Mouse (Mus musculus) embryonic facial prominence, embryonic 10.5 days (tissue): ENCODE measurements at regions not wholly inside any gene's neighbourhood (a gene's known extent, or its start where the extent isn't known, plus 50 kb on each side); places are given as distances from the start of the nearest gene placed in this dataset.

Experiments used
- DNase-seq: peaks from one replicate; pipeline ENCODE4 v3.0.0-alpha.2; 2017; ENCODE audit warnings: low spot score
- H3K27ac ChIP-seq: fragments of 300-500 bp; sonication (generic); replicated peaks from 2 replicates; pipeline ENCODE4 v1.5.1; 2016; ENCODE audit warnings: mild to moderate bottlenecking
- H3K27me3 ChIP-seq: fragments of 300-500 bp; sonication (generic); replicated peaks from 2 replicates; pipeline ENCODE4 v1.6.1; 2016; ENCODE audit warnings: low read depth, mild to moderate bottlenecking; ENCODE audit not compliant: poor library complexity, severe bottlenecking
- H3K36me3 ChIP-seq: fragments of 300-500 bp; sonication (generic); replicated peaks from 2 replicates; pipeline ENCODE4 v1.6.1; 2016; ENCODE audit warnings: mild to moderate bottlenecking, moderate library complexity
- H3K4me1 ChIP-seq: fragments of 300-500 bp; sonication (generic); 2 replicates; pipeline ENCODE4 v1.6.1; 2016
- H3K4me3 ChIP-seq: fragments of 300-500 bp; sonication (generic); 2 replicates; pipeline ENCODE4 v1.5.1; 2016; ENCODE audit warnings: mild to moderate bottlenecking, moderate library complexity
- H3K9me3 ChIP-seq: fragments of 300-500 bp; sonication (generic); 2 replicates; pipeline ENCODE4 v1.6.1; 2016; ENCODE audit warnings: mild to moderate bottlenecking
- WGBS: fragments of 180-500 bp; shearing (Covaris S2); methylation state at CpG from one replicate; pipeline ENCODE4 v1.1.7; 2016; 5-methylcytosine and 5-hydroxymethylcytosine counted together

DNA sequence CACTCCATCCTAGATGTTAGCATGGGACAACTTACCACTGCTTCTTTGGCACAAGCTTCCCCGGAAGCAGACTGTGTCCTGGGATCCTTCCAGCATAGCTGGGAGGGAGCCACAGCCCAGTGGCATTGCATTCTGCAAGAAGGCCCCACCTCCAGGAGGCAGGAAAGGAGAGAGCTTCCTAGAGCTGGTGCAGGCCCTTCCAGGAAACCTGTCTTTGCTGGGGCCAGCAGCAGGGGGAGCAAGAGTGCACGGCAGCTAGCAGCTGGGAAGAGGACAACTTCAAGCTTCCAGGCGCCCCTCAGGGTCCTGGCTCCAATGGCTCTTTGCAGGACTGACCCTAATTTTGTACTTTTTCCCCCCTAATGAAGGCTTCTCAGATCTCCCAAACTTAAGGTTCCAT, 115.4 kb upstream of the Sorcs3 start:
- peak; percentile 54 for DNase-seq
- H3K36me3 ChIP-seq = no peaks in the 10 kb centered on the region
- H3K9me3 ChIP-seq = 0 out of 2 replicates have a peak, but pooled peaks cover 5% of the 10 kb centered on the region
- H3K27me3 ChIP-seq = no peaks in the 10 kb centered on the region
- no peak overlapping the region for H3K4me3 ChIP-seq
- no peaks in the 10 kb centered on the region for H3K4me1 ChIP-seq
- no peak overlapping the region for H3K27ac ChIP-seq
- WGBS = 22% methylated on average over 3 of the region's 3 CpGs

DNA sequence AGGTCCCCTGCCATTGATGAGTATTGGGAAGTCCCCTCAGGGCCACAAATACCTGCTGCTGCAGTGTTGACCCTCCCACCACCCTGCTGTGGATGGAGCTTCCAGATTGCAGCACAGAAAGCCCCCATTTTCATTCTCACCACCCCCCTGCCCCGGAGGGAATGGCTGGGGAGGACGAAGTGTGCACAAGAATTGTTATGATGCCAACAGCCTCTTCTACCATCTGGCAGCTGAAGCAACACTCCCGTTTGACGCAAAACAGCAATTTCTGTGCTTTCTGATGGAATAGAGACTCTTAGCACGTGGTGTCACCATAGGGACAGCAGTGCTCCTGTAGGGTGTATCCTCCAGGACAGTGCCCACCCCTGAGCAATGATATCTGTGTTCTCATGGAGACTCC, 108.5 kb upstream of the Sorcs3 start:
- no peak for DNase-seq
- Histone ChIP-seq H3K4me1 (no peaks in the 10 kb centered on the region), H3K4me3 (no peak overlapping the region), H3K9me3 (no peaks in the 10 kb centered on the region), H3K27ac (no peak overlapping the region), H3K36me3 (no peaks in the 10 kb centered on the region), H3K27me3 (no peaks in the 10 kb centered on the region)
- WGBS = 83% methylated on average over 5 of the region's 5 CpGs

DNA sequence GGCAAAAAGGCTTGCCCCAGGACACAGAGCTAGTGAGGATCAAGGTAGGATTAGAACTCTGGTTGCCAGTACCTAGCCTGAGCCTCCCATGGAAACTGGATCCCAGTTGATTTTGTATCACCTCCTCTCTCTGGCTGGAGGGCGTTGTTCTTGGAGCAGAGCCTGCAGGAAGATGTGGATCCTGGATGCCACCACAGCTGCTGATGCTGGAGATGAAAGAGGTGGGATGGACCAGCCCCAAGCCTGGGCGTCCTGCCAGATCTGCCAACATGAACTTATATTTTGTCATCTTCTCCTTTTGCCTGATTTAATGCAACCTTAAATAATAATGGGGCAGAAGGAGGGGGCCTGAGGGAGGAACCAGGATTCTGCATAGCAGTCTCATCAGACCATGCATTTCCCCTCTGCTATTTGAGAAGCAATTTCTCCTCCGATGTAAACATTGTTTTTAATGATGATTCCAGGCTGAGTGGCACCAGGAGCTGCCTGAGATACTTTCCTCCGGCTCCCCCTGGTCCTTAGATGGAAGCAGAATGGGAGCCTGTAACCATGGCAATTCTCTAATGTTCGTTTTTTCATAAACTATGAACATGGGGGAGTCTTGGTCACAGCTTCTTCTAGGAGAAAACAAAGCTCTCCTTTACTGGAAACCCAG, 107.8 kb upstream of the Sorcs3 start:
- no peaks in the 10 kb centered on the region for H3K36me3 ChIP-seq
- no peak overlapping the region for H3K27ac ChIP-seq
- no peak for DNase-seq
- H3K4me1 ChIP-seq = no peaks in the 10 kb centered on the region
- no peaks in the 10 kb centered on the region for H3K27me3 ChIP-seq
- no peaks in the 10 kb centered on the region for H3K9me3 ChIP-seq
- no peak overlapping the region for H3K4me3 ChIP-seq
- 76% methylated on average over 5 of the region's 5 CpGs for WGBS

DNA sequence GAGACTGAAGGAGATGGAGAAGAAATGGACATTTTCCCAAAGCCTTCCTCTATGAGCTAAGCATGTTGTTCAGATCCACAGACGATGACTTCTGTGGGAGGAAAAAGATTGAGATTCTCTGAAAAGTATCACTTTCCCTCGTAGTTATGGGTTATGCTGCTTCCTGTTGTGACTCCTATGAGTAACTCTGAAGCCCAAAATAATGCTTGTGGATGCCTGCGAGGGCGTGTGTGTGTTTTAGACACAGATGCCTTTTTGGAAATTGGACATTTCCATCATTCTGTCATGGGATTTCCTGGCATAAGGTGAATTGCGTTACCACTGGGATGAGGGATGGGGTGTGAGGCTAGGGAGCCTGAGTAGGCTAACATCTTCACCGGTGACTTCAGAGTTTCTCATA, 104.8 kb upstream of the Sorcs3 start:
- Histone ChIP-seq H3K36me3 (no peaks in the 10 kb centered on the region), H3K27ac (no peak overlapping the region), H3K27me3 (no peaks in the 10 kb centered on the region), H3K4me1 (no peaks in the 10 kb centered on the region), H3K9me3 (no peaks in the 10 kb centered on the region), H3K4me3 (no peak overlapping the region)
- 93% methylated on average over 6 of the region's 6 CpGs for WGBS
- DNase-seq = no peak

DNA sequence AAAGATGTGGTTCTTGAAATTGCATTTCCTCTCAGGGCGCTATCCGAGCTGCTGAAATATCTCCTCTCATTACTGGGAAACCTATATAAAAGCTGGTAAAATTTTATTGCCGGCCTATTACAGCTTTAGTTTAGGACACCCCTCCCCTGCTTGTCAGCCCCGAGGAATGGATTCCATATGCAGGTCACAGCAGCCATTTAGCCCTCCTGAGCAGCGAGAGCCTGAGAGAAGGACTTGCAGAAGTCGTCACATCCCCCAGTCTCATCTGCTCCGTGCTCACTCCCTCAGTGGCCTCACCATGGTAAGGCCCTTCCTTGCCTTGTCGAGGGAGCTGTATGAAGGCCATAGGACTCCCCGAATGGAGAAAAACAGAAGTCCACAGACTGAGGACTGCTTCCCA, 90.7 kb upstream of the Sorcs3 start:
- DNase-seq = no peak
- 69% methylated on average over 9 of the region's 9 CpGs for WGBS
- no peaks in the 10 kb centered on the region for H3K27me3 ChIP-seq
- no peaks in the 10 kb centered on the region for H3K9me3 ChIP-seq
- no peak overlapping the region for H3K4me3 ChIP-seq
- no peaks in the 10 kb centered on the region for H3K36me3 ChIP-seq
- H3K27ac ChIP-seq = no peak overlapping the region
- H3K4me1 ChIP-seq = peaks cover 3% of the 10 kb centered on the region; the same call in 1 of the 2 replicates

DNA sequence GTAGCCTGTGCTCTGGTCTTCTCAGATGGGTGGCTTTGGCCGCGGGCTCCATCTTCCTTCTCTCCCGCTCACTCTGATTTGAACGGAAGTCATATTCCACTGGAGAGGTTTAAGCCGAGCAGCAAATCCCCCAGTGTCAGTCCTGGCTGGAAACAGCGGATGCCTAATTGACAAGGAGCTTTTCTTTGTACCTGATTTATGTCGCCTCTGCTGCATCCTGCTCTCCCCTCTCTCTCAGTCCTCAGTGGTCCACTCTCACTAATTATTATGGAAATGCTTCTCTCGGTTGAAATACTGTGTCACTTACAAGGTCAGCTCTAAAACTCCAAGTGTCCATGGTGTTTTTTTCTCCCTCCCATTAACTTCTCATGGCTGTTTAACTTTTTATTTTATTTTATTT, 90.1 kb upstream of the Sorcs3 start:
- peaks cover 3% of the 10 kb centered on the region; the same call in 1 of the 2 replicates for H3K4me1 ChIP-seq
- DNase-seq = no peak
- H3K36me3 ChIP-seq = no peaks in the 10 kb centered on the region
- H3K9me3 ChIP-seq = no peaks in the 10 kb centered on the region
- H3K4me3 ChIP-seq = no peak overlapping the region
- no peak overlapping the region for H3K27ac ChIP-seq
- 73% methylated on average over 8 of the region's 8 CpGs for WGBS
- H3K27me3 ChIP-seq = no peaks in the 10 kb centered on the region

DNA sequence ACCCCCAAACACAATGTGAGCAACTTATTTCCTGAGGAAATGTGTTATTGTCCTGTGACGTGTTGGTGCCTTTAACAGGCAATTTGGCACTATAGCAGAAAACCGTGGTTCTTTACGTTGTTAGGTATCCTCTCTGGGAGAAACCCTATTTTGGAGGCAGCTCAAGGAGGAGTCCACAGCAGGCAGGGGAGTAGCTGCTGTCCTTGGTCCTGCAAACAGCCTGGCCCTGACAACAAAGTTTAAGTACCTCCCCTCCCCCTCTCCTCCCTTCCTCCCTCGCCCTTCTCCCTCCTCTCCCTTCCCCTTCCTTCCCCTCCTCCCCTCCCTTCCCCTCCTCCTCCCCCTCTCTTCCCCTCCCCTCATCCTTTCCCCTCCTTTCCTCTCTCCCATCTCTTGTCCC, 89.1 kb upstream of the Sorcs3 start:
- peak; percentile 52 for DNase-seq
- H3K4me3 ChIP-seq = no peak overlapping the region
- no peaks in the 10 kb centered on the region for H3K9me3 ChIP-seq
- no peaks in the 10 kb centered on the region for H3K36me3 ChIP-seq
- no peaks in the 10 kb centered on the region for H3K27me3 ChIP-seq
- 13% methylated on average over 4 of the region's 4 CpGs for WGBS
- no peak overlapping the region for H3K27ac ChIP-seq
- H3K4me1 ChIP-seq = peaks cover 3% of the 10 kb centered on the region; the same call in 1 of the 2 replicates

DNA sequence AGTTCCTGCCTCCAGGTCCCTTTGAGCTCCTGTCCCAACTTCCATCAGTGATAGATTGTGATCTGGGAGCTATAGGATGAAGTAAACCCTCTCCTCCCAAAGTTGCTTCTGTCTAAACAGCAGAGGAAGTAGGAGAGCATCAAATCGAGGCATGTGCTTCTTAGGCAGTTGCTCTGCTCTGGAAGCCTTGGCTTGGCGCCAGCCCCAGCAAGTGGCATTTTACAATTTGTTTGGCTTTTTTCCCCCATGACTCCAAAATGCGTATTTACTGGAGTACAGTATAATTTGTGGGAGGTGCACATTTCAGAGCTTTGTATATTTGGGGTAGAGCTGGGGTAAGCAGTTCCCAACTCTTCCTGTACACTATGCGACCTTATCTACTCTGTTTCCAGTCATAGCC, 88.2 kb upstream of the Sorcs3 start:
- no peak overlapping the region for H3K4me3 ChIP-seq
- 82% methylated on average over 4 of the region's 4 CpGs for whole genome bisulfite sequencing

DNA sequence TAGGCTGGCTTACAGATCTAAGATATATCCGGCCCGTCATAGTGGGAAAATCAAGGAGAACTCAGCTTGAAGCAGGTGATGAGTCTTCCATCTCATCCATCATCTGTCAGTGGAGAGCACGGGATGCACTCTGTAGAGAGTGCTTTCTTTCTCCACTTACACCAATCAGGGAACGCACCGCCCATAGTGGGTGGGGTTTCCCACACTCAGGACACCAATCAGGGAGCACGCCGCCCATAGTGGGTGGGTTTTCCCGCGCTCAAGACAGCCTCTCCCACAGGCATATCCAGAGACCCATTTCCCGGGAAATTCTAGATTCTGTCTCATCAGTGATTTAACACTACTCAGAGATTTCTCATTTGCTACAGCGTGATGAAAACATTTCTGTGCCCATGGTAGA, 83.5 kb upstream of the Sorcs3 start:
- no peak for DNase-seq
- WGBS = 88% methylated on average over 11 of the region's 11 CpGs
- Histone ChIP-seq H3K27me3 (no peaks in the 10 kb centered on the region), H3K4me1 (no peaks in the 10 kb centered on the region), H3K9me3 (no peaks in the 10 kb centered on the region), H3K36me3 (no peaks in the 10 kb centered on the region), H3K27ac (no peak overlapping the region), H3K4me3 (no peak overlapping the region)

More for the DNA sequence above, 88.2 kb upstream of the Sorcs3 start:
- no peaks in the 10 kb centered on the region for H3K27me3 ChIP-seq
- H3K4me1 ChIP-seq = peaks cover 3% of the 10 kb centered on the region; the same call in 1 of the 2 replicates
- no peak for DNase-seq
- H3K27ac ChIP-seq = no peak overlapping the region
- no peaks in the 10 kb centered on the region for H3K9me3 ChIP-seq
- no peaks in the 10 kb centered on the region for H3K36me3 ChIP-seq

DNA sequence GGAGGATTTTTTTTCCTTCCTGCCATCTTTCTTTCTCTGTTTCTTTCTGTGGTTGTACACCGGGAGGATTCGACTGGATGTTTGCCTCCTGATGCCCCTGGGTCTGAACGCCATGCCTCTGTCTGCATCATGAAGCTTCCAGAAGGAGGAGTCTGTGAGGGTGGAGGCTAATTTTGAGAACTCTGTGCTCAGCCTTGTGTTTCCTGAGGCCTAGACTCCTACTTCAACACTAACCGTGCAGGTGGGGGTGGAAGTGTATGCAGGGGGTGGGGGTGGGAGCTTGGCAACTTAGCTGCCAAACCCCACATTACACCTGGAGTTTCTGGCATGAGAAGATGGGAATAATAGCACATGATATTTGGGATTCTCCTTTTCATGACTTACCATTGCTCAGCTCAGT, 82.0 kb upstream of the Sorcs3 start:
- no peak overlapping the region for H3K27ac ChIP-seq
- WGBS = 86% methylated on average over 4 of the region's 4 CpGs
- H3K27me3 ChIP-seq = no peaks in the 10 kb centered on the region
- H3K4me1 ChIP-seq = no peaks in the 10 kb centered on the region
- no peak for DNase-seq
- H3K4me3 ChIP-seq = no peak overlapping the region
- H3K36me3 ChIP-seq = no peaks in the 10 kb centered on the region
- H3K9me3 ChIP-seq = no peaks in the 10 kb centered on the region

DNA sequence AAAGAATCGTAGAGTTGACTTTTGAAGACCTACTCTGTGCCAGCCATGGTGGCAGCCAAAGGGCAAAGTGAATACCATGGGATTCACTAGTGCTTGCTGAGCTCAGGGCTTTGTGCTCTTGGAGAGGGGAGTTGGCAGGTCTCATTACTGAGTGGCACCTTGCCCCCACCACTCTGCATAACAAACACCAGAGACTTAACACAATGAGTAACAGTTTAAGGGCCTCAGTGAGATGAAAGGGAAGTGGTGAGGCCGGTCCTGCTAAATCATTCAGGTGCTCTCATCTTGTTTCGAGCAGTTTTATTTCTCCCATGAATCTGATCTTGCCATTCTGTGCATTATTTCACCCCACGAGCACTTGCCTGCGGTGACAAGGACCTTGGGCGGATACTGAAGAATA, 80.1 kb upstream of the Sorcs3 start:
- H3K4me3 ChIP-seq = no peak overlapping the region
- H3K27ac ChIP-seq = no peak overlapping the region
- DNase-seq = no peak
- H3K36me3 ChIP-seq = no peaks in the 10 kb centered on the region
- no peaks in the 10 kb centered on the region for H3K4me1 ChIP-seq
- WGBS = 86% methylated on average over 6 of the region's 6 CpGs
- no peaks in the 10 kb centered on the region for H3K27me3 ChIP-seq
- H3K9me3 ChIP-seq = no peaks in the 10 kb centered on the region

DNA sequence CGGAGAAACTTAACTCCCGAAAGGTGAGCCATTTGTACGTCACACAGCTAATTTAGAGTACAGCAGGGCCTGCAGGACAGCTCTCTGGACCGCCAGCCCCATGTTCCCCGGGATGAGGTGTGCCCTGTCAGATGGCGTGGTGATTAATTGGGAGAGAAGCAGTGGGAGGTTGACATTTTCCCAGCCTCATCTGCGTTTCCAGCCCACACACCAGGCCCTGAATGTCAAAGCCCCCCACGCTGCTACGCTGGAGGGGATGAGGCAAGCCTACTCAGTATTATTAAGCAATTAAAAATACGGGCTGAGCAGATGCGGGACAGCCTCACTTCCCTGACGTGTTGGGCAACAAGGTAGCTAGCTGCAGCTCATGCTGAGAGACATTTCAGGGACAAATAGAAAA, 77.7 kb upstream of the Sorcs3 start:
- Histone ChIP-seq H3K9me3 (no peaks in the 10 kb centered on the region), H3K4me3 (no peak overlapping the region), H3K27ac (no peak overlapping the region), H3K27me3 (no peaks in the 10 kb centered on the region), H3K36me3 (no peaks in the 10 kb centered on the region), H3K4me1 (no peaks in the 10 kb centered on the region)
- DNase-seq = no peak
- WGBS = 75% methylated on average over 12 of the region's 12 CpGs

DNA sequence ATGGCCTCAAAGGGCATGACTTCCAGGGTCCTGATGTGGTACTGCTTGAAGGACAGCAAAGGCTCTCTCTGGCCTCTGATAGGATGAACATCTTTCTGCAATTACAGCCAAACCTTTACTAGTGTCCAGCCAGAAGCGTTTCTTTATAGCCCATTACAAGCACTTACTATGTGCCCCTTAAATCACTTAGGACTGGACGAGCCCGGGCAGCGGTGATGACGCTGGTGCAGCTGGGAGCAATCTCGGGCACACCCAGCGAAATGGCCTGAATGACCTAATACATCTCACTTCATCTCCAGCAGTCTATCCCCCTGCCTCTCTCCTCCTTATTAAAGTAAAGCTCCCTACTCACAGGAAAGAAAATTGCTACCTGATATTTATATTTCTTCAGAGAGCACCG, 69.6 kb upstream of the Sorcs3 start:
- no peaks in the 10 kb centered on the region for H3K27me3 ChIP-seq
- WGBS = 80% methylated on average over 8 of the region's 8 CpGs
- H3K36me3 ChIP-seq = no peaks in the 10 kb centered on the region
- H3K4me1 ChIP-seq = no peaks in the 10 kb centered on the region
- no peak overlapping the region for H3K4me3 ChIP-seq
- H3K9me3 ChIP-seq = no peaks in the 10 kb centered on the region
- H3K27ac ChIP-seq = no peak overlapping the region
- no peak for DNase-seq
